Mouse (Mus musculus) forebrain, embryonic 10.5 days (tissue): Measurements from ENCODE around the gene Neil1. TPM values are rescaled to one million over a fixed set of nuclear protein-coding genes. Genes with fewer than 3 reads are reported as not detected.

Experiments used
- DNase-seq: peaks from one replicate; pipeline ENCODE4 v3.0.0-alpha.2; 2017; ENCODE audit warnings: low spot score; ENCODE audit errors: extremely low spot score
- H3K27ac ChIP-seq: fragments of 300-500 bp; sonication (generic); 2 replicates; pipeline ENCODE4 v1.5.1; 2016; ENCODE audit warnings: mild to moderate bottlenecking
- H3K27me3 ChIP-seq: fragments of 300-500 bp; sonication (generic); 2 replicates; pipeline ENCODE4 v1.6.1; 2016; ENCODE audit warnings: mild to moderate bottlenecking; ENCODE audit not compliant: poor library complexity, severe bottlenecking
- H3K36me3 ChIP-seq: fragments of 300-500 bp; sonication (generic); replicated peaks from 2 replicates; pipeline ENCODE4 v1.6.1; 2016; ENCODE audit warnings: mild to moderate bottlenecking, moderate library complexity
- H3K4me1 ChIP-seq: fragments of 300-500 bp; sonication (generic); 2 replicates; pipeline ENCODE4 v1.6.1; 2016
- H3K4me3 ChIP-seq: fragments of 300-500 bp; sonication (generic); 2 replicates; pipeline ENCODE4 v1.5.1; 2016; ENCODE audit warnings: mild to moderate bottlenecking, moderate library complexity
- H3K9me3 ChIP-seq: fragments of 300-500 bp; sonication (generic); 2 replicates; pipeline ENCODE4 v1.6.1; 2016; ENCODE audit warnings: mild to moderate bottlenecking, moderate library complexity
- WGBS: fragments of 180-500 bp; shearing (Covaris S2); methylation state at CpG from one replicate; pipeline ENCODE4 v1.1.7; 2016; 5-methylcytosine and 5-hydroxymethylcytosine counted together
- polyA plus RNA-seq: library from polyadenylated mRNA; unstranded; fragments of >200 nt; fragmentation: Nextera tagmentation; extraction: Ambion mirVana; gene quantifications from 2 replicates; pipeline ENCODE4 v1.2.1, GENCODE M21; 2016

Neil1 gene
- 5.6 and 6.0 TPM in 2 replicates for polyA plus RNA-seq

GRCm38 (mm10) chr9:57148144-57148878 is at the start of gene Neil1:
TSS of gene Neil1 (minus strand) at chr9:57148305.
- no peaks in the 10 kb centered on the region for H3K9me3 ChIP-seq
- H3K27ac ChIP-seq, result peak within 1 kb of the TSS; percentile 88
- peaks cover 21% of the 10 kb centered on the region for H3K4me1 ChIP-seq
- no peaks in the 10 kb centered on the region for H3K27me3 ChIP-seq
- WGBS, result 1% methylated on average over 27 of the region's 27 CpGs
- DNase-seq, result peak; percentile 84
- peaks cover 13% of the 10 kb centered on the region for H3K36me3 ChIP-seq
- peak within 1 kb of the TSS; percentile 65 for H3K4me3 ChIP-seq

- H3K4me1 ChIP-seq, result no peaks in the 10 kb centered on the region
- H3K9me3 ChIP-seq, result no peaks in the 10 kb centered on the region
- no peak overlapping the region for H3K4me3 ChIP-seq
- H3K36me3 ChIP-seq, result no peaks in the 10 kb centered on the region
- no peaks in the 10 kb centered on the region for H3K27me3 ChIP-seq
- no peak for DNase-seq
- H3K27ac ChIP-seq, result no peak overlapping the region
- 73% methylated on average over 8 of the region's 8 CpGs for WGBS
Measured at GRCm38 (mm10) chr9:57197414-57197813, 49.3 kb upstream of the Neil1 start.

- no peaks in the 10 kb centered on the region for H3K9me3 ChIP-seq
- no peaks in the 10 kb centered on the region for H3K36me3 ChIP-seq
- WGBS, result 84% methylated on average over 3 of the region's 3 CpGs
- H3K4me3 ChIP-seq, result no peak overlapping the region
- H3K4me1 ChIP-seq, result no peaks in the 10 kb centered on the region
- DNase-seq, result no peak
- H3K27me3 ChIP-seq, result no peaks in the 10 kb centered on the region
- no peak overlapping the region for H3K27ac ChIP-seq
Measured at GRCm38 (mm10) chr9:57196708-57197107, 48.6 kb upstream of the Neil1 start.

DNA sequence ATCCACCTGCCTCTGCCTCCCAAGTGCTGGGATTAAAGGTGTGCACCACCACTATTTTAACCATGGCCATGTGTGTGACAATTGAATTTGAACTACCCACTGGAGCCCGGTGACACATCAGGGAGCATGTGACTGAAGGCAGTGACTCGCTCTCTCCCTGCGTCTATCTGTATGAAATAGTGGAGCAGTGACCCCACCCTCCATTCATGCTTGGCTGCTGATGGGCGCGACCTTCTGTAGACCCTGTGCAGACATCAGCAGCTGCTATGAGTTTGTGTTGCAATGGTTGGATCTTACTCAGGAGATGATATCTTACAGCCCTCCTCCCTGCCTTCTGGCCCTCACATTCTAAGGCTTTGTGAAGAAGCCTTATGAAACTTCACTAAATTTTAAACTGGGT is 20.3 kb upstream of the Neil1 start:
- DNase-seq, result no peak
- 85% methylated on average over 5 of the region's 5 CpGs for WGBS
- H3K27ac ChIP-seq, result no peak overlapping the region

DNA sequence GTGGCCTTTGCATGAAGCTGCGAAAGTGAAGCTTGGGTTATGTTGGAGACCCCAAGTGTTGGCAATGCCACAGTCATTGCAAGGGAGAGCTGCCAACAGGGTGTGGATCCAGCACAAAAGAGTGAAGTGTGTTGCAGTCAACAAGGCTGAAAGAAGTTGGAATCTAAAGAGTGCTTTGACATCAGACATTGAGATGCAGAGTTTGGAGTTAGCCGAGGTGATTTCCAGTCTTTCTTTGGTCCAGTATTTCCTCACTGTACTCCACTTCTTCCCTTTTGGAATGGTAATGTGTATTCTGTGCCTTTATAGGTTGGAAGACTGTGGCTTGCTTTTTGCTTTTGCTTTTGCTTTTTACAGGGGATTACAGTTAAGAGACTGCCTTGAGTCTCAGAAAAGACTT is 18.1 kb upstream of the Neil1 start:
- 93% methylated on average over 2 of the region's 2 CpGs for WGBS

More for the DNA sequence above, 20.3 kb upstream of the Neil1 start:
- Histone ChIP-seq H3K27me3 (no peaks in the 10 kb centered on the region), H3K36me3 (no peaks in the 10 kb centered on the region), H3K4me1 (no peaks in the 10 kb centered on the region), H3K4me3 (no peak overlapping the region), H3K9me3 (no peaks in the 10 kb centered on the region)

GRCm38 (mm10) chr9:57163137-57163536 is 15.0 kb upstream of the Neil1 start:
- 40% methylated on average over 2 of the region's 2 CpGs for WGBS
- H3K4me1 ChIP-seq, result peaks cover 6% of the 10 kb centered on the region
- no peaks in the 10 kb centered on the region for H3K36me3 ChIP-seq

More for the DNA sequence above, 18.1 kb upstream of the Neil1 start:
- Histone ChIP-seq H3K4me1 (no peaks in the 10 kb centered on the region), H3K27ac (no peak overlapping the region), H3K27me3 (no peaks in the 10 kb centered on the region), H3K4me3 (no peak overlapping the region), H3K9me3 (no peaks in the 10 kb centered on the region), H3K36me3 (no peaks in the 10 kb centered on the region)
- no peak for DNase-seq

GRCm38 (mm10) chr9:57162496-57162895 is 14.4 kb upstream of the Neil1 start:
- no peak for DNase-seq
- Histone ChIP-seq H3K4me3 (no peak overlapping the region), H3K36me3 (no peaks in the 10 kb centered on the region), H3K27me3 (peaks cover 3% of the 10 kb centered on the region; the same call in 1 of the 2 replicates), H3K4me1 (peaks cover 10% of the 10 kb centered on the region), H3K9me3 (no peaks in the 10 kb centered on the region), H3K27ac (no peak overlapping the region)
- 33% methylated on average over 3 of the region's 3 CpGs for WGBS

More at GRCm38 (mm10) chr9:57163137-57163536, 15.0 kb upstream of the Neil1 start:
- no peaks in the 10 kb centered on the region for H3K9me3 ChIP-seq
- H3K27ac ChIP-seq, result no peak overlapping the region
- no peak overlapping the region for H3K4me3 ChIP-seq
- DNase-seq, result no peak
- H3K27me3 ChIP-seq, result peaks cover 3% of the 10 kb centered on the region; the same call in 1 of the 2 replicates

- Histone ChIP-seq H3K36me3 (peaks cover 19% of the 10 kb centered on the region), H3K27ac (peak overlapping the region; percentile 88), H3K9me3 (no peaks in the 10 kb centered on the region), H3K27me3 (peaks cover 3% of the 10 kb centered on the region; the same call in 1 of the 2 replicates), H3K4me3 (peak overlapping the region; percentile 91), H3K4me1 (peaks cover 19% of the 10 kb centered on the region)
- DNase-seq, result no peak
- WGBS, result 40% methylated on average over 11 of the region's 11 CpGs
Measured at GRCm38 (mm10) chr9:57158506-57158905, 10.4 kb upstream of the Neil1 start.

GRCm38 (mm10) chr9:57158013-57158470 is 9.9 kb upstream of the Neil1 start, which contains the start of gene Commd4:
TSS of gene Commd4 (minus strand) at chr9:57158331.
- Histone ChIP-seq H3K36me3 (peaks cover 19% of the 10 kb centered on the region), H3K27ac (peak within 1 kb of the TSS; percentile 88), H3K4me3 (peak within 1 kb of the TSS; percentile 91), H3K9me3 (no peaks in the 10 kb centered on the region), H3K27me3 (peaks cover 3% of the 10 kb centered on the region; the same call in 1 of the 2 replicates), H3K4me1 (peaks cover 19% of the 10 kb centered on the region)
- WGBS, result under 1% methylated on average over 24 of the region's 24 CpGs
- DNase-seq, result peak; percentile 93

GRCm38 (mm10) chr9:57157499-57157898 is 9.4 kb upstream of the Neil1 start:
- no peaks in the 10 kb centered on the region for H3K9me3 ChIP-seq
- peaks cover 19% of the 10 kb centered on the region for H3K36me3 ChIP-seq
- H3K4me3 ChIP-seq, result peak overlapping the region; percentile 91
- H3K27me3 ChIP-seq, result peaks cover 3% of the 10 kb centered on the region; the same call in 1 of the 2 replicates
- H3K4me1 ChIP-seq, result peaks cover 19% of the 10 kb centered on the region
- no peak for DNase-seq
- WGBS, result 37% methylated on average over 13 of the region's 13 CpGs
- H3K27ac ChIP-seq, result peak overlapping the region; percentile 88

DNA sequence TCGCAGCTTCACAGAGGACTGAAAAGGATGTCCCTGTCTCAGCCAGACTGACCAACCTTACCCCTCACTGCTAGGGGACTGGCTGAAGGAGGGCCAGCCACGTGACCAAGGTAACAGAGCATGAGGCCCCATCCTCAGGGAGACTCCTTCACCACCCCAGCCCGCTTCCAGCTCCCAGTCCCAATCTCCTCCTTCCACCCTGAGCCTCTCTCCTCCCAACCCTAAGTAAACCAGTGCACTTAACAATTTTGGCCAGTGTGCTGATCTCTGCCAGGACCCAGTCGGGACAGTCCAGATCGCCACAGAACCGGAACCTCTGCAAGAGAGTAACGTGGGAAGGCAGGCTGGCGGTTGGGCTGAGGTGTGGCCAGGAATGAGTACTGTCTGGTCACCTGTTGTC is 8.7 kb upstream of the Neil1 start:
- WGBS, result 89% methylated on average over 8 of the region's 8 CpGs

GRCm38 (mm10) chr9:57156383-57156782 is 8.3 kb upstream of the Neil1 start:
- H3K4me3 ChIP-seq, result no peak overlapping the region
- no peak for DNase-seq
- 92% methylated on average over 7 of the region's 7 CpGs for WGBS

More for the DNA sequence above, 8.7 kb upstream of the Neil1 start:
- H3K4me1 ChIP-seq, result peaks cover 19% of the 10 kb centered on the region
- H3K27ac ChIP-seq, result no peak overlapping the region
- peaks cover 3% of the 10 kb centered on the region; the same call in 1 of the 2 replicates for H3K27me3 ChIP-seq
- peaks cover 19% of the 10 kb centered on the region for H3K36me3 ChIP-seq
- H3K4me3 ChIP-seq, result peak overlapping the region; percentile 91; the same call in 1 of the 2 replicates
- H3K9me3 ChIP-seq, result no peaks in the 10 kb centered on the region
- no peak for DNase-seq

GRCm38 (mm10) chr9:57152331-57152730 is 4.2 kb upstream of the Neil1 start:
- H3K4me1 ChIP-seq, result peaks cover 19% of the 10 kb centered on the region
- no peak for DNase-seq
- 55% methylated on average over 6 of the region's 6 CpGs for WGBS
- no peak overlapping the region for H3K27ac ChIP-seq
- no peak overlapping the region for H3K4me3 ChIP-seq
- H3K9me3 ChIP-seq, result no peaks in the 10 kb centered on the region
- H3K36me3 ChIP-seq, result peaks cover 19% of the 10 kb centered on the region
- H3K27me3 ChIP-seq, result no peaks in the 10 kb centered on the region

More at GRCm38 (mm10) chr9:57156383-57156782, 8.3 kb upstream of the Neil1 start:
- Histone ChIP-seq H3K27me3 (peaks cover 3% of the 10 kb centered on the region; the same call in 1 of the 2 replicates), H3K27ac (no peak overlapping the region), H3K4me1 (peaks cover 19% of the 10 kb centered on the region), H3K9me3 (no peaks in the 10 kb centered on the region), H3K36me3 (peaks cover 19% of the 10 kb centered on the region)
